Mouse (Mus musculus) embryo, embryonic 10.5 days (tissue): ENCODE data around the gene Rmdn2.

ENCODE experiments used
- DNase-seq: peaks from one replicate; pipeline ENCODE4 v3.0.0-alpha.2; 2015; ENCODE audit warnings: low spot score

The Rmdn2 gene

GRCm38 (mm10) chr17:79615897-79616296 lies 4.2 kb downstream of the Rmdn2 start:
- DNase-seq, result no peak

- DNase-seq, result no peak
These were observed 5.0 kb downstream of the Rmdn2 start for GRCm38 (mm10) chr17:79616621-79617020.

GRCm38 (mm10) chr17:79618455-79618854 lies 6.8 kb downstream of the Rmdn2 start:
- no peak for DNase-seq

GRCm38 (mm10) chr17:79618984-79619383 lies 7.3 kb downstream of the Rmdn2 start:
- DNase-seq, result no peak

GRCm38 (mm10) chr17:79622050-79622449 lies 10.4 kb downstream of the Rmdn2 start:
- no peak for DNase-seq

- DNase-seq, result no peak
These were observed 10.9 kb downstream of the Rmdn2 start for GRCm38 (mm10) chr17:79622574-79622973.

- no peak for DNase-seq
These were observed 12.2 kb downstream of the Rmdn2 start for GRCm38 (mm10) chr17:79623841-79624240.

- no peak for DNase-seq
These were observed 14.7 kb downstream of the Rmdn2 start for GRCm38 (mm10) chr17:79626241-79626816.

- no peak for DNase-seq
These were observed 38.2 kb downstream of the Rmdn2 start for GRCm38 (mm10) chr17:79649893-79650292.

GRCm38 (mm10) chr17:79650297-79650696 lies 38.6 kb downstream of the Rmdn2 start:
- DNase-seq, result no peak

GRCm38 (mm10) chr17:79653171-79653570 lies 41.5 kb downstream of the Rmdn2 start:
- no peak for DNase-seq

- DNase-seq, result no peak
These were observed 42.5 kb downstream of the Rmdn2 start for GRCm38 (mm10) chr17:79654187-79654586.

GRCm38 (mm10) chr17:79657785-79658184 lies 46.1 kb downstream of the Rmdn2 start:
- peak; percentile 54 for DNase-seq

- no peak for DNase-seq
These were observed 46.8 kb downstream of the Rmdn2 start for GRCm38 (mm10) chr17:79658452-79658851.

GRCm38 (mm10) chr17:79658863-79659262 lies 47.2 kb downstream of the Rmdn2 start:
- DNase-seq, result no peak

- DNase-seq, result peak; percentile 89
These were observed 49.7 kb downstream of the Rmdn2 start for GRCm38 (mm10) chr17:79661387-79661786.

- no peak for DNase-seq
These were observed 50.2 kb downstream of the Rmdn2 start for GRCm38 (mm10) chr17:79661848-79662247.

- DNase-seq, result peak; percentile 80
These were observed 51.9 kb downstream of the Rmdn2 start for GRCm38 (mm10) chr17:79663393-79664105.

- DNase-seq, result no peak
These were observed 52.4 kb downstream of the Rmdn2 start for GRCm38 (mm10) chr17:79664106-79664417.

- no peak for DNase-seq
These were observed 59.2 kb downstream of the Rmdn2 start for GRCm38 (mm10) chr17:79670837-79671236.

GRCm38 (mm10) chr17:79695106-79695505 lies 83.4 kb downstream of the Rmdn2 start:
- DNase-seq, result no peak

- no peak for DNase-seq
These were observed 83.9 kb downstream of the Rmdn2 start for GRCm38 (mm10) chr17:79695541-79695940.

GRCm38 (mm10) chr17:79699197-79699596 lies 87.5 kb downstream of the Rmdn2 start:
- DNase-seq, result peak; percentile 60

GRCm38 (mm10) chr17:79700871-79701270 lies 89.2 kb downstream of the Rmdn2 start:
- no peak for DNase-seq
